Mouse (Mus musculus): Measurements from ENCODE around the gene Coro2b.
"Not testable (repeated sequence)": the region's sequence is repeated elsewhere in the genome, so short reads cannot be mapped to it uniquely, and the experiment has no call there.

Coro2b gene

GRCm38 (mm10) chr9:62471541-62472189, 65.2 kb downstream of the Coro2b start:
- no peak for DNase-seq (ENCODE audit: low spot score in 2 of 2)

DNA sequence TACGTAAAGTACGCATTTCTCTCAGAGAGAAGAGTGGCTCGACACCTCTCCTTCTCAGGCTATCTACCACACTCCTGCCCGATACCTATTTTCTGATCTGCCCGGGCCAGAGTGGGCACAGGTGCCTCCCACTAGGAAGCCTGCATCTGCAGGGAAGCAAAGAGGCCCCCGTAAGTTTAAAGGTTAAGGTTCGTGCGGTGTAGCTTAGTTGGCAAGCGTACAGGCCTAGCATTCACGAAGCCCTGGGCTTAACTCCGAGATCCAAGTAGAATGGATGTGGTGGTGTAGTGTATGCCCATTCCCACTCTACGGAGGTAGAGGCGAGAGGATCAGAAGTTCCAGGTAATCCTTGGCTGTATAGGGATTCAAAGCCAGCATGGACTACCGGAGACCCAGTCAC, 65.8 kb downstream of the Coro2b start:
- DNase-seq (ENCODE audit: low spot score in 2 of 2) = no peak

DNA sequence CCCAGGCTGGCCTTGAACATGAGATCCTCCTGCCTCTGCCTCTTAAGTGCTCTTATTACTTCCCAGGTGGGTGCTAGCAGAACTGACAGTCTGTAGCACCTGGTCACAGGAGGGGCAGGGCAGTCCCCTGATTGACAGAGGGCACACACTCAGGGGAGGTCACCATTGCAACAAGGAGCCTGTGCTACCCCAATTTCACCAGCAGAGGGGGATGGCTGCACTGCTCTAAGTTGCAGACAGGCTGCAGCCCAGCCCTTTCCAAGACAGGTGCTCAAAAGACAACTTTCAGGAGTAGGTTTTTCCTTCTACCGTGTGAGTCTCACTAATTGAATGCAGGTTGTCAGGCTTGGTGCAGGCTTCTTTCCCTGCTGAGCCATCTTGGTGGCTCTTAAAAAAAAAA, 66.4 kb downstream of the Coro2b start:
- peak; percentile 58 to 73 for DNase-seq (ENCODE audit: low spot score in 2 of 2)

GRCm38 (mm10) chr9:62469696-62470095, 67.1 kb downstream of the Coro2b start:
- no peak for DNase-seq (ENCODE audit: low spot score in 2 of 2)

GRCm38 (mm10) chr9:62469143-62469542, 67.7 kb downstream of the Coro2b start:
- no peak for DNase-seq (ENCODE audit: low spot score in 2 of 2)

DNA sequence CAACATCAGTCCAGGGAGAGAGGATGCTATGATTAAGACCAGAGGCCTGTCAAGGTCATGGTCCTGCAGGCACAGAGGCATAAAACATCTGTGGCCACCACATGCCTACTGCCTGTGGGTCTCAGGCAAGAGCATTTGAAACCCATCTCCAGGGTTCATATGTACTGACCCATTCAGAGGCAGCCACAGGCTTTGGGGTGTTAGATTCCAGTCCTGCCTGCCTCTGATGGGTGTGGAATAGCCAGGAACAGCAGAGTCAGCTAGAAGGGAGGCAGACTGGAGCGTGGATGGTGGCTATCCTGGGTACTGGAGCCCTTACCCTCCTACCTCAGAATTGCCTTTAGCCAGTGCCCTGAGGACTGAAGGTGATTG, 69.4 kb downstream of the Coro2b start:
- DNase-seq (ENCODE audit: low spot score in 2 of 2) = no peak

DNA sequence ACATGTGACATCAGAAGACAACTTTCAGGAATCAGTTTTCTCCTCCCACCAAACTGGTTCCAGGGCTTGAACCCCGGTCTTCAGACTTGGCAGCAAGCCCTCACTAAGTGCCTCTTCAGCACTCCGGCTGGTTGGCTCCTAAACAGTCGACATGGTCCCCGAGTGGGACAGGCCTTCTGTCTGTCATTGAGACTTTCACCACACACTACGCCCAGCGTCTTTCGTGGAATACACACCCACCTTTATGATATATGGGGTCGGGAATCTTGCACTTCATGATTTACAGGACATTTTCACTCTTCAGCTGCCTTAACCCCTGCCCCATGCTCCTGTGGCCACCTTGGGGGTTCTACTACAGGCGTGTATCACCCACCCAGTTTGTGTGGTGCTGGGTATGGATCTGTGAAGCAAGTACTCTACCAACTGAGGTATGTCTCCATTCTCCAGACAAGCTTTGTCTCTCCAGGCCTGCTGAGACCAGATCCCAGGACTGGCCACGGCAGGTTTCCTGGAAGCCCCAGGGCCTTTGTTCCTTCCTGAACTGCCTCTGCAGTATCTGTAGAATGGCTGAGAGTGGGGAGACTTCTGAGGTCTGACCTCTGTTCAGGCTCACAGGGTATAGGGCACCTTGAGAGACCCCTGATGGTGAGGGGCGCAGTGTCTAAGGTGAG, 70.0 kb downstream of the Coro2b start:
- no peak for DNase-seq (ENCODE audit: low spot score in 2 of 2)

- DNase-seq (ENCODE audit: low spot score in 2 of 2) = no peak
Observed at GRCm38 (mm10) chr9:62466053-62466452, 70.8 kb downstream of the Coro2b start.

DNA sequence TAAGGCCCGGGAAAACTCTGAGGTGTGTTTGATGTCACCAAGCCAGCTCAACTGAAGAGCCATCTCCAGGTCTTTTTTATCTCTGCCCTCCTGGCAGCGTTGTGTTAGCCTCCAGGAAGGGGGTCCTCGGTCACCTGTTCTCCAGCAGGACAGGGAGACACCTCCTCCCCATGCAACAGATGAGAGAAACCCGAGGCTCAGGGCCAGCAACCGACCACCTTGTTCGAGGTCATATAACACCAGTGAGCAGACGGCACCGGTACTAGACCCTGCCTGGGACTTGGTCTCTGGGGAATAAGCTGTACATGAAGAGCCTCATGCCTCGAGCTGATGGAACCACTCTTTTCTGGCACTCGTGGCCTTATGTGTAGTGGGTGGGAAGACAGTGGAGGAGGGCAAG, 72.1 kb downstream of the Coro2b start:
- no peak for DNase-seq (ENCODE audit: low spot score in 2 of 2)

GRCm38 (mm10) chr9:62461766-62462165, 75.1 kb downstream of the Coro2b start:
- no peak for DNase-seq (ENCODE audit: low spot score in 2 of 2)

- DNase-seq (ENCODE audit: low spot score in 2 of 2) = no peak
Observed at GRCm38 (mm10) chr9:62461095-62461494, 75.7 kb downstream of the Coro2b start.

GRCm38 (mm10) chr9:62460086-62460485, 76.8 kb downstream of the Coro2b start:
- no peak for DNase-seq (ENCODE audit: low spot score in 2 of 2)

- DNase-seq (ENCODE audit: low spot score in 2 of 2) = no peak
Observed at GRCm38 (mm10) chr9:62458457-62458856, 78.4 kb downstream of the Coro2b start.

DNA sequence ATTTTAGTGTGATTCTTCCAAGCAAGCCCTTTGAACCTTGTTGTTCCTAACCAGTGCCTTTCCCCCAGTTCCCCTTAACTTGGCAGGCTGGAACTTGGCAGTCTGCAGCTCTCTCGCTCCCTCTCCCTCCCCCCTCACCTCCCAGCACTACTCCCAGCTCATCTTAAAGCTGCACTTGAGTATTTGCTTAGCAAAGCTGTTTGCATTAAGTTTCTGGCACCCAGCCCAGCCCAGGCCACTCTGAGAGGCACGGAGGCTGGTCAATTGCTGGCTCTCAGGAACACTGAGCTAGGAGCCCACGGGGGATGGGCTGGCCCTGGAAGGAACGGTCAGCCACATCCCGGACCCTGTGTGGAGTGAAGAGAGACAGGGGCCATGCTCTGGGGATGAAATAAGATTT, 80.8 kb downstream of the Coro2b start:
- no peak for DNase-seq (ENCODE audit: low spot score in 2 of 2)

DNA sequence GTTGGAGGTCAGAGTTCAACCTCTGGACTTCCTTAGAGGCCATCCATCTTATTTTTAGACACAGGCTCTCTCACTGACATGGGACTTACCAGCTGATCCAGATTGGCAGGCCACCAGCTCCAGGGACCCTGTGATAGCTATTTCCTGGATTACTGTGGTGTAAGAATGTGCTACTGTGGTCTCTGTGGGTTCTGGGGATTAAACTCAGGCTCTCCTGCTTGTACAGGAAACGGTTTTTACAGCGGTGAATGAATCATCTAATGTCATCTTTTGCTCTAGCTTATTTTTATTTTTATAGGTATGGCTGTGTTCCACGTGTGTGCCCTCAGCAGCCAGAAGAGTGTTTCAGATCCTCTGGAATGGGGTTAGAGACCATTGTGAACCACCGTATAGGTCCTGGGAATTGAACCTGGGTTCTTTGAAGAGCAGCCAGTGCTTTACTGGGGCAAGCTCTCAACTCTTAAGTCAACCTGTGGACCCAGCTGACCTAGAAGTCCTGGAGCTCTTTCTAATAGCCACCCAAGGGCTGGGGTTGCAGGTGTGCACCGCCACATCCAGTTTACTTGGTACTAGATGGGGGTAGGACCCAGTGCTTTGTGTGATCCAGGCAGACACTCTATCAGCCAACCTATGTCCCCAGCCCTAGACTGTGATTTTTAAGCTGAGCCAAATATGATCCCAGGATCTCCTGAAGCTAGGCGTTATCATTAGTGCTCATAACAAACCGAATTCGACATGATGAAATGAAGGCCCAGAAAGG, 81.5 kb downstream of the Coro2b start:
- no peak for DNase-seq (ENCODE audit: low spot score in 2 of 2)

DNA sequence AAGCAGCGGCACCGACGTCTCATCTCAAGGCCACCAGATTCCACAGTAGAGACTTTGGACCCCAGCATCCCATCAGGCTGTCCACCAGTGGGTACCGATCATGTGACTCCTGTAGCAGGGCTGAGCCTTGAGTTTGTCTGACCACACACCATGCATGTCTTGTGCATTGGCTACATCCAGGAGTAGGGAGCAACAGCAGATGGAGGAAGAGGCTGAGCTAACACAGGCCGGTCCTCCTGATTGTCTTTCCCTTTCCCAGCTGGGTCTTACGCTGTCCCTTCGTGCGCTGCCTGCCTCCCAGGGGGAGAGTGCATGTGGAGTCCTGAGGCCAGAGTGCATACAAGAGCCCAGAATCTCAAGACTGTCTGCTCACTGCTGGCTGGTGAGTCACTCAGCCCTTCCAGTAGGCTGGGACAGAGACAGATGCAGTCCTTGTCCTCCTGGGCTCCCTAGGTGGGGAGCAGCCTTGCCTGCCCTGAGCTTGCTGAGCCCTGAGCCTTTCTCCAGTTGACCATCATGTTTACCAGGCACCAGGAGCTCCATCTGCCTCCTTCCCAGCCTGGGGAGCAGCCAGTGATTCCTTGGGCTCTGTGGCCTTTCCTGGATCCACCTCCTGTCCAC, 84.4 kb downstream of the Coro2b start:
- no peak for DNase-seq (ENCODE audit: low spot score in 2 of 2)

- DNase-seq (ENCODE audit: low spot score in 2 of 2) = no peak
Observed at GRCm38 (mm10) chr9:62451585-62452372, 85.1 kb downstream of the Coro2b start.

GRCm38 (mm10) chr9:62450862-62451261, 86.0 kb downstream of the Coro2b start:
- DNase-seq (ENCODE audit: low spot score in 2 of 2) = no peak

GRCm38 (mm10) chr9:62450355-62450754, 86.5 kb downstream of the Coro2b start:
- DNase-seq (ENCODE audit: low spot score in 2 of 2) = no peak

DNA sequence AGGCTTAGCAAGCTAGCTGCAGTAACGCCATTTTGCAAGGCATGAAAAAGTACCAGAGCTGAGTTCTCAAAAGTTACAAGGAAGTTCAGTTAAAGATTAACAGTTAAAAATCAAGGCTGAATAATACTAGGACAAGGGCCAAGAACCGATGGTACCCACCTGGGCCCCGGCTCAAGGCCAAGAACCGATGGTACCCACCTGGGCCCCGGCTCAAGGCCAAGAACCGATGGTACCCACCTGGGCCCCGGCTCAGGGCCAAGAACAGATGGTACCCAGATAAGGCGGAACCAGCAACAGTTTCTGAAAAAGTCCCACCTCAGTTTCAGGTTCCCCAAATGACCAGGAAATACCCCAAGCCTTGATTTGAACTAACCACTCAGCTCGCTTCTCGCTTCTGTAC, 89.5 kb downstream of the Coro2b start:
- DNase-seq (ENCODE audit: low spot score in 2 of 2) = not testable (repeated sequence)

DNA sequence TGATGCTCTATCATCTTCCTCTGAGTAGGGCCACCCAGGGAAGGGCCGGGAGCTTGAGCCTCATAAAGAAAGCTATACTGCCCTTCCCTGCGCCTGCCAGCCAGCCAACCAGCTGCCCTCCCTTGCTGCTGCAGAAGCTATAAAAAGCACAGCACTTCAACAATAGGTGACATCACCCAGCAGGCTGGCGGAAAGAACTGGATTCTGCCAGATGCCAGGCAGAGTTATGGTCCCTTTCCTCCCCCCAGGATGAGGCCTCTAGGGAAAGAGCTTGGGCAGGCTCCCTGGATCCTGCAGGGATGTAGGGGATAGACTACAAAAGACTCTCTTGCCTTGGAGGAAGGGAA, 98.1 kb downstream of the Coro2b start:
- peak in 1 of 2 experiments; percentile 62 for DNase-seq (ENCODE audit: low spot score in 2 of 2)
